Mouse (Mus musculus) stomach, embryonic 14.5 days (tissue): ENCODE results near the gene Txndc5. TPM values are rescaled to one million over a fixed set of nuclear protein-coding genes. Genes with fewer than 3 reads are reported as not detected.

ENCODE experiments used
- ATAC-seq: fragments of 200-750 bp; cut with Nextera tagmentation; 2 replicates; pipeline ENCODE4 v1.8.0; 2017; ENCODE audit warnings: low read depth, moderate TSS enrichment; ENCODE audit not compliant: insufficient number of reproducible peaks, insufficient read depth, low FRiP score
- H3K27ac ChIP-seq: fragments of 300-500 bp; sonication (generic); 2 replicates; pipeline ENCODE4 v1.5.1; 2014; ENCODE audit warnings: mild to moderate bottlenecking, low read length, moderate library complexity, mixed read lengths
- H3K27me3 ChIP-seq: fragments of 300-500 bp; sonication (generic); 2 replicates; pipeline ENCODE4 v1.6.1; 2014; ENCODE audit warnings: low read length, control low read depth, mixed read lengths; ENCODE audit not compliant: control insufficient read depth, insufficient read depth
- H3K36me3 ChIP-seq: fragments of 300-500 bp; sonication (generic); 2 replicates; pipeline ENCODE4 v1.6.1; 2014; ENCODE audit warnings: mild to moderate bottlenecking, control low read depth, low read length, moderate library complexity, mixed read lengths; ENCODE audit not compliant: control insufficient read depth, insufficient read depth
- H3K4me1 ChIP-seq: fragments of 300-500 bp; sonication (generic); 2 replicates; pipeline ENCODE4 v1.6.1; 2014; ENCODE audit warnings: low read length, control low read depth, mixed read lengths; ENCODE audit not compliant: control insufficient read depth, insufficient read depth
- H3K4me2 ChIP-seq: fragments of 300-500 bp; sonication (generic); replicated peaks from 2 replicates; pipeline ENCODE4 v1.6.1; 2014; ENCODE audit warnings: low read depth, low read length, control low read depth
- H3K4me3 ChIP-seq: fragments of 300-500 bp; sonication (generic); 2 replicates; pipeline ENCODE4 v1.5.1; 2014; ENCODE audit warnings: low read depth, low read length, control low read depth
- H3K9ac ChIP-seq: fragments of 300-500 bp; sonication (generic); replicated peaks from 2 replicates; pipeline ENCODE4 v1.6.1; 2014; ENCODE audit warnings: low read depth, mild to moderate bottlenecking, control low read depth, low read length, moderate library complexity, mixed read lengths
- H3K9me3 ChIP-seq: fragments of 300-500 bp; sonication (generic); 2 replicates; pipeline ENCODE4 v1.6.1; 2016; ENCODE audit warnings: low read depth, low read length, control low read depth; ENCODE audit not compliant: control insufficient read depth
- WGBS: fragments of 180-500 bp; shearing (Covaris S2); extraction: QIAGEN DNeasy Blood & Tissue Kit; methylation state at CpG from one replicate; pipeline ENCODE4 v1.1.7; 2014; 5-methylcytosine and 5-hydroxymethylcytosine counted together
- polyA plus RNA-seq: library from polyadenylated mRNA; unstranded; fragments of >200 nt; fragmentation: Nextera tagmentation; extraction: Ambion mirVana; gene quantifications from 2 replicates; pipeline ENCODE4 v1.2.1, GENCODE M21; 2014

Txndc5 gene
- polyA plus RNA-seq, 1 experiment from 2014 or later, result 237 TPM

GRCm38 (mm10) chr13:38503137-38503849 lies 25.3 kb downstream of the Txndc5 start:
- Histone ChIP-seq H3K4me1 (no peaks in the 10 kb centered on the region), H3K9me3 (no peaks in the 10 kb centered on the region), H3K36me3 (peaks cover 66% of the 10 kb centered on the region), H3K9ac (no peak overlapping the region), H3K27me3 (no peaks in the 10 kb centered on the region), H3K4me2 (no peak overlapping the region), H3K27ac (no peak overlapping the region), H3K4me3 (no peak overlapping the region)
- WGBS, result 90% methylated on average over 14 of the region's 14 CpGs
- ATAC-seq, result no peak

- no peak overlapping the region for H3K9ac ChIP-seq
- H3K27ac ChIP-seq, result no peak overlapping the region
- peaks cover 55% of the 10 kb centered on the region for H3K36me3 ChIP-seq
- no peaks in the 10 kb centered on the region for H3K27me3 ChIP-seq
- ATAC-seq, result no peak
- no peaks in the 10 kb centered on the region for H3K4me1 ChIP-seq
- H3K4me3 ChIP-seq, result no peak overlapping the region
- WGBS, result 90% methylated on average over 12 of the region's 12 CpGs
- H3K9me3 ChIP-seq, result no peaks in the 10 kb centered on the region
- no peak overlapping the region for H3K4me2 ChIP-seq
Measured at GRCm38 (mm10) chr13:38501314-38501713, 27.3 kb downstream of the Txndc5 start.

GRCm38 (mm10) chr13:38496715-38497114 lies 31.9 kb downstream of the Txndc5 start:
- H3K27me3 ChIP-seq, result no peaks in the 10 kb centered on the region
- no peaks in the 10 kb centered on the region for H3K4me1 ChIP-seq
- no peak overlapping the region for H3K9ac ChIP-seq
- peaks cover 18% of the 10 kb centered on the region for H3K36me3 ChIP-seq
- no peak overlapping the region for H3K4me3 ChIP-seq
- no peak overlapping the region for H3K4me2 ChIP-seq
- no peaks in the 10 kb centered on the region for H3K9me3 ChIP-seq
- no peak for ATAC-seq
- H3K27ac ChIP-seq, result no peak overlapping the region
- 27% methylated on average over 3 of the region's 3 CpGs for WGBS

- Histone ChIP-seq H3K4me3 (no peak overlapping the region), H3K9ac (no peak overlapping the region), H3K27me3 (no peaks in the 10 kb centered on the region), H3K4me2 (no peak overlapping the region), H3K36me3 (no peaks in the 10 kb centered on the region), H3K9me3 (no peaks in the 10 kb centered on the region), H3K27ac (no peak overlapping the region), H3K4me1 (no peaks in the 10 kb centered on the region)
- ATAC-seq, result no peak
- WGBS, result 62% methylated on average over 6 of the region's 6 CpGs
Measured at GRCm38 (mm10) chr13:38486767-38487166, 41.9 kb downstream of the Txndc5 start.

GRCm38 (mm10) chr13:38484701-38485100 lies 43.9 kb downstream of the Txndc5 start:
- Histone ChIP-seq H3K4me1 (no peaks in the 10 kb centered on the region), H3K9ac (no peak overlapping the region), H3K4me3 (no peak overlapping the region), H3K27me3 (no peaks in the 10 kb centered on the region), H3K9me3 (no peaks in the 10 kb centered on the region), H3K36me3 (no peaks in the 10 kb centered on the region), H3K27ac (no peak overlapping the region), H3K4me2 (no peak overlapping the region)
- ATAC-seq, result no peak
- 82% methylated on average over 5 of the region's 5 CpGs for WGBS

GRCm38 (mm10) chr13:38481021-38481420 lies 47.6 kb downstream of the Txndc5 start:
- Histone ChIP-seq H3K27ac (no peak overlapping the region), H3K36me3 (no peaks in the 10 kb centered on the region), H3K9me3 (no peaks in the 10 kb centered on the region), H3K4me2 (no peak overlapping the region), H3K9ac (no peak overlapping the region), H3K4me1 (0 out of 2 replicates have a peak, but pooled peaks cover 2% of the 10 kb centered on the region), H3K4me3 (no peak overlapping the region), H3K27me3 (no peaks in the 10 kb centered on the region)
- ATAC-seq, result no peak
- WGBS, result 90% methylated on average over 7 of the region's 7 CpGs

GRCm38 (mm10) chr13:38476936-38477335 lies 51.7 kb downstream of the Txndc5 start:
- WGBS, result 37% methylated on average over 8 of the region's 8 CpGs
- Histone ChIP-seq H3K4me2 (no peak overlapping the region), H3K4me3 (no peak overlapping the region), H3K9ac (no peak overlapping the region), H3K4me1 (0 out of 2 replicates have a peak, but pooled peaks cover 2% of the 10 kb centered on the region), H3K36me3 (no peaks in the 10 kb centered on the region), H3K27me3 (no peaks in the 10 kb centered on the region), H3K27ac (no peak overlapping the region), H3K9me3 (no peaks in the 10 kb centered on the region)
- no peak for ATAC-seq

GRCm38 (mm10) chr13:38473497-38473896 lies 55.1 kb downstream of the Txndc5 start:
- H3K27me3 ChIP-seq, result no peaks in the 10 kb centered on the region
- H3K27ac ChIP-seq, result no peak overlapping the region
- no peak overlapping the region for H3K9ac ChIP-seq
- no peaks in the 10 kb centered on the region for H3K9me3 ChIP-seq
- H3K36me3 ChIP-seq, result no peaks in the 10 kb centered on the region
- WGBS, result 86% methylated on average over 6 of the region's 6 CpGs
- H3K4me1 ChIP-seq, result 0 out of 2 replicates have a peak, but pooled peaks cover 2% of the 10 kb centered on the region
- no peak for ATAC-seq
- H3K4me2 ChIP-seq, result no peak overlapping the region
- no peak overlapping the region for H3K4me3 ChIP-seq

GRCm38 (mm10) chr13:38472636-38473035 lies 56.0 kb downstream of the Txndc5 start:
- no peaks in the 10 kb centered on the region for H3K36me3 ChIP-seq
- H3K27ac ChIP-seq, result no peak overlapping the region
- H3K4me3 ChIP-seq, result no peak overlapping the region
- WGBS, result 70% methylated on average over 4 of the region's 4 CpGs
- 0 out of 2 replicates have a peak, but pooled peaks cover 2% of the 10 kb centered on the region for H3K4me1 ChIP-seq
- H3K27me3 ChIP-seq, result no peaks in the 10 kb centered on the region
- no peaks in the 10 kb centered on the region for H3K9me3 ChIP-seq
- ATAC-seq, result no peak
- no peak overlapping the region for H3K9ac ChIP-seq
- H3K4me2 ChIP-seq, result no peak overlapping the region
